In the genomic region with DNA sequence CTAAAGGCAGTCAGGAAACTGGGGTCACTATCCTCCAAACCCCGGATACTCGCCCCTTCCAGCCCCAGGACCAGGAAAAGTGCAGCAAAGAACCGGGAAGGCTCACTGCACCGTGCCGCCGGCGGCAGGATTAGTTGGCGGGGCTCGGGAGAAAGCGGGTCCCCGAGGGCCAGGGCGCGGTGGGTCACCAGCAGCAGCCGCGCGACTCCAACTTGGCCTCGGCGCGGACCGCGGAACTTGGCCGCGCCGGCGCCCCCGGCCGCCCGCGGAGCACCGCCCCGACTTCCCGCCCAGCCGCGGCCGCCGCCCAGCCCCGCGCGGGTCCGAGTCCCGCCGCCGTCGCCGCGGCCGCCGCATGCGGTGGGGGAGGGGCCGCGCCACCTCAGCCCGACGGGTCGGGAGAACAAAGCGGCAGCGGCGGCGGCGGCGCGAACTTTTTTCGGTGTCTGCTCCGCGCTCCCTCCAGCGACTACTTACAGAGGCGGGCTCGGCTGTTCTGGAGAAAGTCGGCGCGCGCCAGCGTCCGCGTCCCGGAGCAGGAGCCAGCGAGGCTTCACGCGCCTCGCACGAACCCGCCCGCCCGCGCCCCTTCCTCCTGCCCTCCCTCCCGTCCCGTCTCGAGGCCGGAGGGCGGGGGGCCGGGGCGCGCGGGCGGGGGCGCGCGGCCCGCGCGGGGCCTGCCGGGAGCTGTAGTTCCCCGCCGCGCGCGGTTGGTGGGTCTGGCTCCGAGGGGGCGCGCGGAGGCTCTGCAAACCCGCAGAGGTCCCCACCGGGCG, we compare ENCODE assay signal across 8 mouse cellular contexts. TPM values are rescaled to one million over a fixed set of nuclear protein-coding genes. Genes with fewer than 3 reads are reported as not detected.
DNase-seq lines count a peak whose midpoint lies in the region; ATAC-seq lines count a peak whose summit lies in the region.

A gene (minus strand): TSS at position 609 of the 776 bp plus-strand sequence.

- peak; percentile 96 for ATAC-seq in hindbrain, embryonic 12.5 days (ENCODE audit: low FRiP score)

- H3K4me3 ChIP-seq in hindbrain, embryonic 12.5 days: peak within 1 kb of the TSS; percentile 84

- no peaks in the 10 kb centered on the region for H3K36me3 ChIP-seq in hindbrain, embryonic 12.5 days

- H3K9ac ChIP-seq in hindbrain, embryonic 12.5 days: peak within 1 kb of the TSS; percentile 83

- peaks cover 22% of the 10 kb centered on the region for H3K4me1 ChIP-seq in hindbrain, embryonic 12.5 days

- H3K9me3 ChIP-seq in hindbrain, embryonic 12.5 days (replicated peaks): no peaks in the 10 kb centered on the region

- H3K27me3 ChIP-seq in hindbrain, embryonic 12.5 days: peaks cover 6% of the 10 kb centered on the region

- peak within 1 kb of the TSS; percentile 89 for H3K27ac ChIP-seq in hindbrain, embryonic 12.5 days

- peak; percentile 75 for DNase-seq in NIH3T3 (ENCODE audit: low read depth)
- peak; percentile 47 to 62 for DNase-seq in cerebellum, postnatal 14 days
- DNase-seq in frontal cortex, postnatal 25 days (ENCODE audit: low spot score in 2 of 2): peak; percentile 20 to 29
- peak; percentile 31 to 50 for DNase-seq in layer of hippocampus, postnatal 25 days (ENCODE audit: extremely low spot score in 1 of 2, low spot score in 1 of 2)
- peak; percentile 80 for DNase-seq in lung, postnatal 10 days
- peak; percentile 49 for DNase-seq in ovary, postnatal 10 days (ENCODE audit: low spot score)
- DNase-seq in thymus, postnatal 25 days: peak; percentile 79

- WGBS in hindbrain, embryonic 12.5 days: under 1% methylated on average over 77 of the region's 113 CpGs

- peak within 1 kb of the TSS; percentile 70 for H3K4me2 ChIP-seq in hindbrain, embryonic 12.5 days (replicated peaks)

RNA-seq across cellular contexts. Expression of the gene that starts here (rescaled TPM):
- polyA plus RNA-seq in hindbrain, embryonic 12.5 days (2016; fragmentation: Nextera tagmentation; extraction: Ambion mirVana): 46.1 and 46.5 TPM in 2 replicates
- 10 to 100 TPM; 13.1 to 14.7 TPM for total RNA-seq in layer of hippocampus, postnatal 25 days (2021)

Comparison
In these comparisons a context has a peak if more than half of its experiments do, and no peak if none do; other contexts are left out.
1. Peak in every context shown above with its lines: DNase-seq, ATAC-seq, H3K4me3 ChIP-seq and H3K27ac ChIP-seq.
2. DNase-seq: peak in every context shown above with its lines; median percentile 80 in lung, postnatal 10 days; 79 in thymus, postnatal 25 days; 75 in NIH3T3; 54 in cerebellum, postnatal 14 days; 49 in ovary, postnatal 10 days; 40 in layer of hippocampus, postnatal 25 days; 24 in frontal cortex, postnatal 25 days.